Mouse (Mus musculus) cerebellum, adult 2 months (tissue): ENCODE results near the gene Numb.

ENCODE experiments used
- CTCF ChIP-seq: fragments of 200-500 bp; IDR thresholded peaks from 2 replicates; pipeline ENCODE4 v1.5.1; 2011; ENCODE audit warnings: low read depth, mild to moderate bottlenecking, control low read depth, low read length, moderate library complexity, borderline replicate concordance; ENCODE audit not compliant: insufficient read depth
- POLR2A ChIP-seq: fragments of 200-500 bp; IDR thresholded peaks from 2 replicates; pipeline ENCODE4 v1.6.1; 2011; ENCODE audit warnings: low read length, control low read depth, borderline replicate concordance; ENCODE audit not compliant: insufficient read depth

GRCm38 (mm10) chr12:83861880-83862279, 59.9 kb downstream of the Numb start:
- TF ChIP-seq POLR2A (no peak), CTCF (no peak)
